Mouse (Mus musculus) layer of hippocampus, postnatal 10 days (tissue): Measurements from ENCODE around the gene Frs2. TPM values are rescaled to one million over a fixed set of nuclear protein-coding genes. Genes with fewer than 3 reads are reported as not detected.
A peak's percentile ranks its signal among the peaks of the same experiment; 100 is the strongest.

Experiments used
- DNase-seq, 2 experiments: peaks; one replicate each; pipeline ENCODE4 v3.0.0; 2021; ENCODE audit warnings: low spot score in 2 of 2
- total RNA-seq, 2 experiments: library from RNA; stranded (reverse); gene quantifications; 2 replicates each; pipeline ENCODE4 v1.2.3; 2021

Gene Frs2
- total RNA-seq, 2 experiments from 2014 or later: 27.4 to 27.8 TPM

GRCm38 (mm10) chr10:117106686-117107085, 41.6 kb downstream of the Frs2 start:
- no peak for DNase-seq

GRCm38 (mm10) chr10:117106244-117106643, 42.1 kb downstream of the Frs2 start:
- no peak for DNase-seq

GRCm38 (mm10) chr10:117105015-117105414, 43.3 kb downstream of the Frs2 start:
- no peak for DNase-seq

- no peak for DNase-seq
Measured at GRCm38 (mm10) chr10:117103854-117104598, 44.3 kb downstream of the Frs2 start.

GRCm38 (mm10) chr10:117100175-117100574, 48.2 kb downstream of the Frs2 start:
- no peak for DNase-seq

GRCm38 (mm10) chr10:117097116-117097698, 51.1 kb downstream of the Frs2 start:
- no peak for DNase-seq

- no peak for DNase-seq
Measured at GRCm38 (mm10) chr10:117096096-117096495, 52.2 kb downstream of the Frs2 start.

GRCm38 (mm10) chr10:117094504-117095329, 53.6 kb downstream of the Frs2 start:
- peak; percentile 41 for DNase-seq

GRCm38 (mm10) chr10:117089628-117090027, 58.7 kb downstream of the Frs2 start:
- DNase-seq: no peak

- DNase-seq: no peak
Measured at GRCm38 (mm10) chr10:117081914-117082359, 66.4 kb downstream of the Frs2 start.

- no peak for DNase-seq
Measured at GRCm38 (mm10) chr10:117081326-117081725, 67.0 kb downstream of the Frs2 start.

- peak in 1 of 2 experiments; percentile 28 for DNase-seq
Measured at GRCm38 (mm10) chr10:117078284-117078683, 70.0 kb downstream of the Frs2 start.

- DNase-seq: no peak
Measured at GRCm38 (mm10) chr10:117073176-117073575, 75.2 kb downstream of the Frs2 start.

- DNase-seq: no peak
Measured at GRCm38 (mm10) chr10:117072191-117072888, 76.0 kb downstream of the Frs2 start.

- no peak for DNase-seq
Measured at GRCm38 (mm10) chr10:117069109-117069508, 79.2 kb downstream of the Frs2 start.

- no peak for DNase-seq
Measured at GRCm38 (mm10) chr10:117064076-117064475, 84.3 kb downstream of the Frs2 start.

GRCm38 (mm10) chr10:117063254-117064021, 84.9 kb downstream of the Frs2 start, which contains the start of gene Cct2:
Gene Cct2, minus strand, starts transcription at chr10:117063814.
- peak; percentile 84 to 89 for DNase-seq

- DNase-seq: no peak
Measured at GRCm38 (mm10) chr10:117062894-117063253, 85.5 kb downstream of the Frs2 start.

- DNase-seq: no peak
Measured at GRCm38 (mm10) chr10:117055668-117056067, 92.7 kb downstream of the Frs2 start.

GRCm38 (mm10) chr10:117049961-117050597, 98.3 kb downstream of the Frs2 start:
- DNase-seq: no peak
